Mouse (Mus musculus): ENCODE measurements around the gene Gdf11. TPM values are rescaled to one million over a fixed set of nuclear protein-coding genes. Genes with fewer than 3 reads are reported as not detected.

Gene Gdf11
- polyA plus RNA-seq, 1 experiment from 2014 or later = 9.0 TPM

DNA sequence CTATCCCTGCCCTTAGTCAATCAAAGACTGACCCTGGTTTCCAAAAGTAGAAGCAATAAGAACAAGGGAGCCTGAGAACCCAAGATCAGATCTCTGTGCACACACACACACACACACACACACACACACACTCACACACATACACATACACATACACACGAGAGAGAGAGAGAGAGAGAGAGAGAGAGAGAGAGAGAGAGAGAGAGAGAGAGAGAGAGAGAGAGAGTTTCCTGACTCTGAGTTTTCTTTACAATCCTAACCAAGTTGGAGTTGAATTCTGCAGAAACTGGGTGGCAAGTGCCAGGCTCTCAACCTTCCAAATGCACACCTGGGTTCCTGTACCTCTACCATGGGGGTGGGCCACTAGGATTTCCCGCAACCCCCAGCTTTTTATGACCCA, 1.7 kb downstream of the Gdf11 start:
- H3K9ac ChIP-seq (replicated peaks) = peak overlapping the region; percentile 85
- 17% methylated on average over 1 of the region's 2 CpGs for WGBS
- peak overlapping the region; percentile 95 for H3K27ac ChIP-seq (replicated peaks)
- peak overlapping the region; percentile 68 for H3K4me3 ChIP-seq (replicated peaks)
- peaks cover 25% of the 10 kb centered on the region for H3K36me3 ChIP-seq
- no peak for ATAC-seq (ENCODE audit: low FRiP score)
- H3K27me3 ChIP-seq (replicated peaks) = no peaks in the 10 kb centered on the region
- H3K9me3 ChIP-seq (replicated peaks) = no peaks in the 10 kb centered on the region
- peak overlapping the region; percentile 84 for H3K4me2 ChIP-seq
- peaks cover 44% of the 10 kb centered on the region for H3K4me1 ChIP-seq

DNA sequence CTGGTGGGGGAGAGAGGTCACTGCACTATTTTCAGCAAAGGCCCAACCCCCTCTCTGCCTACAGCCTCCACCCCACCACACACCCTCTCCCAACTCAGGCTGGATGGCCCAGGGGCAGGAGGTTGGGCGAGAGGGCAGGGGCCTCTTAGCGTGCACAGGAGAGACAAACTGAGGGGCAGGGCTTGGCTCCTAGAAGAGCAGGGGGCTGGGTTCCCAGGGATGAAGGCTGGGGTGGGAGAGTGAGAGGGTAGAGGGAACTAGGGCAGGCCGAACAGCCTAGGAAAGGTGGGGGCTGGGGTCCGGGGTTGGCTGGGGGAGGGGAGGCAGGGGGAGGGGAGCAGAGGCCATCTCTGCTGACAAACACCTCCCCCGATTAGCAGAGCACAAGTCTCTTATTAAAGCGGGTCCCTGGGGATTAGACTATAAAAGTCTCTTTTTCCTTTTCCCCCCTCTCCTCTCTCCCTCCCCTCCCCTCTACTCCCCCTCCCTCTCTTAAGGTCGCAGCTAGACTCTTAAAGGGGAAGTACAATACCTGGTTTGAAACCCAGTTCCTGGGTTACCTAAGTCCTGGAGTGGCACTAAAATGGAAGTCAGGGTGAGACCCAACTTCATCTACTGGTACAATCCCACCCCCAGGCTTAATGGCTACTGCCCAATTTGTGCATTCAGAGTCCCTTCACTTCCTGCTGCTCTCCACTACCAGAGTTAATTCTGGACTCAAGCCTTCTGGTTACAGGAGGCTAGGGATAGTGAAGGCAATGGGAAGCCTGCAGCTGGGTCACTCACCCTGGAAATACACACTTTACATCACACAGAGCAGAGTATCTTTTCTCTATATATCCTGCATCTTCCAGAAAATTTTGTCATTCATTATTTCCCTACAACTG, 2.3 kb downstream of the Gdf11 start:
- Histone ChIP-seq H3K9ac (replicated peaks) (peak overlapping the region; percentile 85), H3K27me3 (replicated peaks) (no peaks in the 10 kb centered on the region), H3K36me3 (peaks cover 27% of the 10 kb centered on the region), H3K27ac (replicated peaks) (peak overlapping the region; percentile 95), H3K4me3 (replicated peaks) (peak overlapping the region; percentile 68), H3K9me3 (replicated peaks) (no peaks in the 10 kb centered on the region), H3K4me1 (peaks cover 44% of the 10 kb centered on the region), H3K4me2 (peak overlapping the region; percentile 84)
- 0 out of 2 replicates have a peak, but pooled peaks have one; percentile 8 for ATAC-seq (ENCODE audit: low FRiP score)
- WGBS = 0% methylated on average over 7 of the region's 7 CpGs

DNA sequence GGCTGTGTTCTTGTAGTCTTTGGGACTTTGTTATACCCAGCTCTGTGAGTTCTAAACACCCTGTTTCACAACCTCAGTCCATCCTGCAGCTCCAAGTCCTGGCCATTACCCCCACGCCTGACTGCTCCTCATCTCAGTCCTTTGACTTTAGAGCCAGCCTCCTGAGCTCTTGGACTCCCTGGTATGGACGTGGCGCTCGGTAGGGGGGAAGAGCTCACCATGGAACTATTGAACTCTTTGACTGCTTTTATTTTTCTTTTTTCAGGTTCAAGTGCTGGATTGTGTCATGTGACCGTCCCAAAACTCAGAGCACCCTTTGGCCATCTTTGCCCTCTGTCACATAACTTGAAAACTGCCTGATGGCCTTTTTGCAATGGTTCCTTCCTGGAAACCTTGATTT, 9.5 kb downstream of the Gdf11 start:
- Histone ChIP-seq H3K9ac (replicated peaks) (no peak overlapping the region), H3K4me1 (no peaks in the 10 kb centered on the region), H3K9me3 (replicated peaks) (no peaks in the 10 kb centered on the region), H3K27ac (replicated peaks) (no peak overlapping the region), H3K27me3 (replicated peaks) (no peaks in the 10 kb centered on the region), H3K36me3 (peaks cover 24% of the 10 kb centered on the region), H3K4me2 (no peak overlapping the region), H3K4me3 (replicated peaks) (no peak overlapping the region)
- WGBS = 80% methylated on average over 5 of the region's 5 CpGs
- no peak for ATAC-seq (ENCODE audit: low FRiP score)

DNA sequence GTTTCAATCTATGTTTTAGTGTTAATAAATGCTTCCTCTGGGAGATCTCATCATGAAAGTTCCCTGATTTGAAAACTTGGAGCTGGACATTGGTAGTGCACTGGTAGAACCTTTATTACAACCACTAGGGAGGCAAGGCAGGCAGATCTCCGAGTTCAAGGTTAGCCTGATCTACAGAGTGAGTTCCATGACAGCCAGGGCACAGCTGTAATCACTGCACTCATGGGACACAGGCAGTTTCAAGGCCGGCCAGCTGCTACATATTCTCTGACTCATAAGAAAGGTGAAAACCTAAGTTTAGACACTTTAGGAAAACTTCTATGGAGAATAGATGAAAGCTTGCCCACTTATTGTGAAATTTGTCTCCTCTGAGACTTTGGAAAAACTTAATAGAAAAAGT, 12.7 kb downstream of the Gdf11 start:
- Histone ChIP-seq H3K27me3 (replicated peaks) (no peaks in the 10 kb centered on the region), H3K9ac (replicated peaks) (no peak overlapping the region), H3K4me3 (replicated peaks) (no peak overlapping the region), H3K36me3 (peaks cover 15% of the 10 kb centered on the region), H3K4me2 (no peak overlapping the region), H3K27ac (replicated peaks) (no peak overlapping the region), H3K4me1 (no peaks in the 10 kb centered on the region), H3K9me3 (replicated peaks) (no peaks in the 10 kb centered on the region)
- 70% methylated on average over 2 of the region's 2 CpGs for WGBS
- ATAC-seq (ENCODE audit: low FRiP score) = no peak

DNA sequence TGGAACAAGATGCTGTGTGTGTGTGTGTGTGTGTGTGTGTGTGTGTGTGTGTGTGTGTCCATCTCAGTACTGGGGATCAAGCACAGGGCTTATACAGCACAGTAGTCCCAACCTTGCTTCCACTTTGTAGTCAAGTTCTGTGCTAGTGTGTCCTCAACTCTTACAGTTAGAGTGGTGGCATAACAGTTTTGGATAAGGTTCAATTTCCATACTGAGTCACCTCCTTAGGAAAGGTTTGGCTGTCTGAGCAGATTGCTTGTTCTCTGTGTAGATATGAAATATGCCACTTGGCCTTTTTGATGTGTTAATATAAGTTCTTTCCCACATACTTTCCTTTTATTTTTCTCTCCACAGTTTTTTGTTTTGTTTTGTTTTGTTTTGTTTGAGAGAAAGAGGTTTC, 13.2 kb downstream of the Gdf11 start:
- ATAC-seq (ENCODE audit: low FRiP score) = no peak
- H3K9ac ChIP-seq (replicated peaks) = no peak overlapping the region
- H3K27me3 ChIP-seq (replicated peaks) = no peaks in the 10 kb centered on the region
- no peaks in the 10 kb centered on the region for H3K4me1 ChIP-seq
- H3K9me3 ChIP-seq (replicated peaks) = no peaks in the 10 kb centered on the region
- H3K4me2 ChIP-seq = no peak overlapping the region
- no peak overlapping the region for H3K27ac ChIP-seq (replicated peaks)
- peaks cover 20% of the 10 kb centered on the region for H3K36me3 ChIP-seq
- no peak overlapping the region for H3K4me3 ChIP-seq (replicated peaks)

DNA sequence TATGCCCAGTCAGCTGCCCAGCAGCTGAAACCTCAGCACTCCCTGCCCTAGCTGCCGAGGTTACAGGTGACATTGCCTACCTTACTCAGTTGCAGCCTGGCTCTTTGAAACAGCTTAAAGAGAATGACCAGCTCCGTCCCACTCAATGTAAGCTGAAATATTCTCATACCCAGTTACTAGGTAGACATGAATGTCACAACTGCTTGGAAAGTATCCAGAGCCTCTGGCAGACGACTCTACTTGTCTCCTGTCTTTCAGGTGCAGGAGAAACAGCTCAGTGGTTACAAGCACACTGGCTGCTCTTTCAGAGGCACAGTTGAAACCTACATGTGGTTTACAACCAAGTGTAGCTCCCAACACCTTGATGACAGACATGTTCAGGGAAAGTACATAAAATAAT, 21.2 kb downstream of the Gdf11 start:
- Histone ChIP-seq H3K27me3 (replicated peaks) (no peaks in the 10 kb centered on the region), H3K4me3 (replicated peaks) (no peak overlapping the region), H3K4me2 (no peak overlapping the region), H3K9ac (replicated peaks) (no peak overlapping the region), H3K4me1 (no peaks in the 10 kb centered on the region), H3K9me3 (replicated peaks) (no peaks in the 10 kb centered on the region), H3K27ac (replicated peaks) (no peak overlapping the region), H3K36me3 (peaks cover 52% of the 10 kb centered on the region)
- ATAC-seq (ENCODE audit: low FRiP score) = no peak
- WGBS = 86% methylated on average over 3 of the region's 3 CpGs

DNA sequence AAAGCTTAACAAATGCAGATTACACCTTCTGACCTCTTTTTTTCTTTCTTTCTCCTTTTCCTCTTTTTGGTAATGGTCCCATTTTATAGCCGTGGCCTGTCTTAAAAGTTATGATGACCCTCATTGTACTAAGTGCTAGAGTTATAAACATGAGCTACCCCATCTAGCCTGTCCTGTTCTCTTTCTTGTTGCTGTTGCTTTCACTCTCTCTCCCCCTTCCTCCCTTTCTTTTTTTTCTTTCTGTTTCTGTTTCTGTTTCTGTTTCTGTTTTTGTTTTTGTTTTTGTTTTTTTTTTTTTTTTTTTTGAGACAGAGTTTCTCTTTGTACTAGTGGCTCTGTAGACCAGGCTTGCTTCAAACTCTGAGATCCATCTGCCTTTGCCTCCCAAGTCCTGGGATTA, 25.0 kb downstream of the Gdf11 start:
- WGBS = 91% methylated on average over 1 of the region's 1 CpGs
- H3K36me3 ChIP-seq = peaks cover 24% of the 10 kb centered on the region
- H3K4me3 ChIP-seq (replicated peaks) = no peak overlapping the region
- no peak overlapping the region for H3K27ac ChIP-seq (replicated peaks)
- H3K4me1 ChIP-seq = no peaks in the 10 kb centered on the region
- H3K27me3 ChIP-seq (replicated peaks) = no peaks in the 10 kb centered on the region
- no peaks in the 10 kb centered on the region for H3K9me3 ChIP-seq (replicated peaks)
- ATAC-seq (ENCODE audit: low FRiP score) = no peak
- no peak overlapping the region for H3K9ac ChIP-seq (replicated peaks)
- no peak overlapping the region for H3K4me2 ChIP-seq

DNA sequence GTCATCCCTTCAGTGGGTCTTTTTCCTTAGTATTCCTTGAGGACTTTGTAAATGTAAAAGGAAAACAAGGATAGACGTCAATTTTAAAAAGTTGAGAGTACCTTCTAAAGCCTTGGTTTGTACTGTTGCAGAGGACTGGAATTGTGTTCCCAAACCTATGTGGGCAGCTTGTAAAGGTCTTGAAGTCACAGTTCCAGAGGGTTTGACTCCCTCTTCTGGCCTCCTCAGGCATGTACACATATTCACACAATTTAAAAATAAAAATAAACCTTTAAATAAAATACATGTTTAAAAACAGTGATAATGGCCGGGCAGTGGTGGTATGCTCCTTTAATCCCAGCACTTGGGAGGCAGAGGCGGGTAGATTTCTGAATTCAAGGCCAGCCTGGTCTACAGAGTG, 25.5 kb downstream of the Gdf11 start:
- Histone ChIP-seq H3K9ac (replicated peaks) (no peak overlapping the region), H3K27ac (replicated peaks) (no peak overlapping the region), H3K27me3 (replicated peaks) (no peaks in the 10 kb centered on the region), H3K4me1 (no peaks in the 10 kb centered on the region), H3K4me2 (no peak overlapping the region), H3K9me3 (replicated peaks) (no peaks in the 10 kb centered on the region), H3K4me3 (replicated peaks) (no peak overlapping the region), H3K36me3 (peaks cover 21% of the 10 kb centered on the region)
- no peak for ATAC-seq (ENCODE audit: low FRiP score)
- WGBS = 85% methylated on average over 3 of the region's 3 CpGs

DNA sequence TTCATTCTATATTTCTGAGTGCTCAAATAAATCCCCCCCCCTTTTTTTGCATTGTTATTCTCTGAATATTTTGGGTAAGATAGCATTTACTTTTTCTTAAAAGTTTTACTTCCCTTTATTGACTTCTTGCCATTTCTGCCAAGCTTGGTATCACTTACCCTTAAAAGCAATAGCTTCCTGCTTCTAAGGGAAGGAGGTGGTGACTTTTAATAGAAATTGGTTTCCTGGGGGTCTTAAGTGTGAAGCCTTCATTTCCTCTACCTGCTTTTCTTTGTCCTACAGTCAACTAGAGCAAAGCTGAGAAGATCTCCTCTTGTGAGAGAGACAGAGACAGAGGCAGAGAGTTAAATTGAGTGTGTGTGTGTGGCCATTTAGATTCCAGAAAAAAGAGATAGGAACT, 30.3 kb downstream of the Gdf11 start:
- Histone ChIP-seq H3K4me3 (replicated peaks) (no peak overlapping the region), H3K4me1 (no peaks in the 10 kb centered on the region), H3K9ac (replicated peaks) (no peak overlapping the region), H3K36me3 (peaks cover 19% of the 10 kb centered on the region), H3K27ac (replicated peaks) (no peak overlapping the region), H3K27me3 (replicated peaks) (no peaks in the 10 kb centered on the region), H3K4me2 (no peak overlapping the region), H3K9me3 (replicated peaks) (no peaks in the 10 kb centered on the region)
- no peak for ATAC-seq (ENCODE audit: low FRiP score)

DNA sequence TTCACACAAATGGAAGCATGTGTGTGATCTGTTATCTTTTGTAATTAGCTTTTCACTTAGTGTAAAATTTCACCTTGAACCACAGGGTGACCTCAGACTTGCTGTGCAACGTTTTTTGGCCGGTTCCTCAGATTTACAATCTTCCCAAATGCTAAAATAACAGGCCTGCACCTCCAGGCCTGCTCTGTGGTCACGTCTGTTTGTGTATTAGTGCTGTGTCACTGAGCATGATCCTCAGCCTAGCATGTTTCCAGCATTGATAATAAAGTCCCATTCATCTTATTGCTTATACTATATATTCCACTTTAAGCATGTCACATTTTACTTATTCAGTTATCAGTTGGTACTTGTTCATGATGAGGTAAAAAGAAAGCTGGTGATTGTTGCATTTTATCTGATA, 41.2 kb downstream of the Gdf11 start:
- H3K36me3 ChIP-seq = peaks cover 40% of the 10 kb centered on the region

DNA sequence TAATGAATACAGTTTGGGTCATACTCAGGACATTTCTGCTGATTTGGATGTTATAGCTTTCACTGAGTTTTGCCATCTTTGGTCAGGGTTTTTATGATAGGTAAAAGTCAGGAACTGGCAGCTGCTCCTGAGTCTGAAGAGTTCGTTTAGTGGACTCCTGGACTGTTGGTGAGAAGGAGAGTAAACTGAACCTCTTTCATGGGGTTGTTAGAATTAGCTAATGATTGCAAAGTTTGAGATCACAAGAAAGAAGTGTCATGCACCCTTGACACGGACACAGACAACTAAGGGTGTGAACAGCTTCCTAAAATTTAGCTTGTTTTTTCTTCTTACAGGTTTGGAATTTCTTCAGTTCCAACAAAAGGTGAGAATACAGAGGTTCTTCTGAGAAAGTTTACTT, 43.1 kb downstream of the Gdf11 start:
- no peaks in the 10 kb centered on the region for H3K27me3 ChIP-seq (replicated peaks)
- H3K9me3 ChIP-seq (replicated peaks) = no peaks in the 10 kb centered on the region
- H3K4me3 ChIP-seq (replicated peaks) = no peak overlapping the region
- no peak for ATAC-seq (ENCODE audit: low FRiP score)
- no peak overlapping the region for H3K4me2 ChIP-seq
- no peak overlapping the region for H3K9ac ChIP-seq (replicated peaks)
- WGBS = 53% methylated on average over 2 of the region's 2 CpGs
- H3K27ac ChIP-seq (replicated peaks) = no peak overlapping the region
- H3K4me1 ChIP-seq = peaks cover 4% of the 10 kb centered on the region; the same call in 1 of the 2 replicates
- H3K36me3 ChIP-seq = peaks cover 40% of the 10 kb centered on the region

More for the DNA sequence above, 41.2 kb downstream of the Gdf11 start:
- Histone ChIP-seq H3K27me3 (replicated peaks) (no peaks in the 10 kb centered on the region), H3K4me1 (peaks cover 4% of the 10 kb centered on the region; the same call in 1 of the 2 replicates), H3K4me2 (no peak overlapping the region), H3K4me3 (replicated peaks) (no peak overlapping the region), H3K9me3 (replicated peaks) (no peaks in the 10 kb centered on the region), H3K9ac (replicated peaks) (no peak overlapping the region), H3K27ac (replicated peaks) (no peak overlapping the region)
- ATAC-seq (ENCODE audit: low FRiP score) = no peak
- WGBS = 70% methylated on average over 3 of the region's 3 CpGs

DNA sequence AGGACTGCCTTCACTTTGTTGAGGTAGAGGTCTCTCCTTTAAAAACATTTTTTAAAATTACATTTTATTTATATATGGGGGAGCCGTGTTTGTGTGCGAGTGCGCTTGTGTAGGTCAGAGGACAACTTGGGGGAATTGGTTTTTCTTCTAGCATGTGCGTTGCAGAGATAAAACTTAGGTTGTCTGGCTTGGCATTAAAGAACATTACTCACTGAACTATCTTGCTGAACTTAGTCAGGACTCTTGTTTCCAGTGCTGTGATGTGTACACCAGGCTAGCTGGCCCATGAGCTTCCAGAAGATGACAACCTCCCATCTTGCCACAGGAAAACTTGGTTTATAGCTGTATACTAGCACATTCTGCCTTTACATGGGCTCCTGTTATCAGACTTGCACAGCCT, 44.9 kb downstream of the Gdf11 start:
- no peak for ATAC-seq (ENCODE audit: low FRiP score)

More for the DNA sequence above, 44.9 kb downstream of the Gdf11 start:
- no peak overlapping the region for H3K4me3 ChIP-seq (replicated peaks)
- peaks cover 4% of the 10 kb centered on the region; the same call in 1 of the 2 replicates for H3K4me1 ChIP-seq
- H3K36me3 ChIP-seq = peaks cover 51% of the 10 kb centered on the region
- H3K9me3 ChIP-seq (replicated peaks) = no peaks in the 10 kb centered on the region
- WGBS = 97% methylated on average over 4 of the region's 4 CpGs
- no peaks in the 10 kb centered on the region for H3K27me3 ChIP-seq (replicated peaks)
- H3K4me2 ChIP-seq = no peak overlapping the region
- no peak overlapping the region for H3K9ac ChIP-seq (replicated peaks)
- no peak overlapping the region for H3K27ac ChIP-seq (replicated peaks)
